Mouse (Mus musculus) neural tube, embryonic 15.5 days (tissue): ENCODE results near the gene Wdr4. TPM values are rescaled to one million over a fixed set of nuclear protein-coding genes. Genes with fewer than 3 reads are reported as not detected.

Experiments used
- ATAC-seq: fragments of 200-750 bp; cut with Nextera tagmentation; 2 replicates; pipeline ENCODE4 v1.8.0; 2017; ENCODE audit warnings: mild to moderate bottlenecking, moderate TSS enrichment, moderate library complexity; ENCODE audit not compliant: low FRiP score
- H3K27ac ChIP-seq: fragments of 300-500 bp; sonication (generic); replicated peaks from 2 replicates; pipeline ENCODE4 v1.5.1; 2015; ENCODE audit warnings: mild to moderate bottlenecking, inconsistent platforms
- H3K27me3 ChIP-seq: fragments of 300-500 bp; sonication (generic); replicated peaks from 2 replicates; pipeline ENCODE4 v1.6.1; 2015; ENCODE audit warnings: inconsistent platforms
- H3K36me3 ChIP-seq: fragments of 300-500 bp; sonication (generic); 2 replicates; pipeline ENCODE4 v1.6.1; 2015; ENCODE audit warnings: inconsistent platforms
- H3K4me1 ChIP-seq: fragments of 300-500 bp; sonication (generic); 2 replicates; pipeline ENCODE4 v1.6.1; 2015; ENCODE audit warnings: inconsistent platforms
- H3K4me2 ChIP-seq: fragments of 300-500 bp; sonication (generic); 2 replicates; pipeline ENCODE4 v1.6.1; 2015; ENCODE audit warnings: inconsistent platforms, mild to moderate bottlenecking, moderate library complexity
- H3K4me3 ChIP-seq: fragments of 300-500 bp; sonication (generic); replicated peaks from 2 replicates; pipeline ENCODE4 v1.5.1; 2015; ENCODE audit warnings: mild to moderate bottlenecking, inconsistent platforms
- H3K9ac ChIP-seq: fragments of 300-500 bp; sonication (generic); replicated peaks from 2 replicates; pipeline ENCODE4 v1.6.1; 2015; ENCODE audit warnings: mild to moderate bottlenecking, inconsistent platforms
- H3K9me3 ChIP-seq: fragments of 300-500 bp; sonication (generic); replicated peaks from 2 replicates; pipeline ENCODE4 v1.6.1; 2016; ENCODE audit warnings: inconsistent platforms
- WGBS: fragments of 180-500 bp; shearing (Covaris S2); methylation state at CpG from one replicate; pipeline ENCODE4 v1.1.7; 2015; ENCODE audit warnings: mixed read lengths; 5-methylcytosine and 5-hydroxymethylcytosine counted together
- microRNA-seq: library from miRNA; unstranded; fragments of <30 nt; microRNA quantifications from one replicate; pipeline ENCODE4, GENCODE M21; 2017
- polyA plus RNA-seq: library from polyadenylated mRNA; unstranded; fragments of >200 nt; fragmentation: Nextera tagmentation; extraction: Ambion mirVana; gene quantifications from 2 replicates; pipeline ENCODE4 v1.2.1, GENCODE M21; 2015

Gene Wdr4
- polyA plus RNA-seq, 1 experiment from 2014 or later, result 32.7 TPM

DNA sequence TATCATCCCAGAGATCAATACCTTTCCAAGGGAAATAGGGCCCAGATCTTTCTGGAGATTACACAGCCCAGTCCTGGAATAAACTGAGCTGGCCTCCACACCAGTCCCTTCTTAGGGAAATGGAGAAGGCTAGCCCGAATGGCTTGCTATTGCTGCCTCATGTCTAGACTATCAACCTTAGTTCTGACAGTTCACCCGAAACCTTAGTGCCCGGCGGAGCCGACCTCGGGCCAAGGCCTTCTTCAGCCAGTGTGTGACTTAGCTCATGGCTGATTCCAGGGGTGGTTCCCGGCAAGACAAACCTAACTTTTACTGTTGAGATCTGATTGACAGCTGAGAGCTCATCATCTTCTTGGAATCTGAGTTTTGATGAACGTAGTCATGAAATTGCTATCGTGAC is 65.7 kb downstream of the Wdr4 start:
- no peak overlapping the region for H3K4me3 ChIP-seq
- H3K36me3 ChIP-seq, result peaks cover 7% of the 10 kb centered on the region; the same call in 1 of the 2 replicates
- no peak overlapping the region for H3K9ac ChIP-seq
- peaks cover 19% of the 10 kb centered on the region for H3K4me1 ChIP-seq
- H3K4me2 ChIP-seq, result no peak overlapping the region
- H3K27me3 ChIP-seq, result no peaks in the 10 kb centered on the region
- no peaks in the 10 kb centered on the region for H3K9me3 ChIP-seq
- ATAC-seq, result no peak
- H3K27ac ChIP-seq, result no peak overlapping the region
- WGBS, result 87% methylated on average over 9 of the region's 9 CpGs

DNA sequence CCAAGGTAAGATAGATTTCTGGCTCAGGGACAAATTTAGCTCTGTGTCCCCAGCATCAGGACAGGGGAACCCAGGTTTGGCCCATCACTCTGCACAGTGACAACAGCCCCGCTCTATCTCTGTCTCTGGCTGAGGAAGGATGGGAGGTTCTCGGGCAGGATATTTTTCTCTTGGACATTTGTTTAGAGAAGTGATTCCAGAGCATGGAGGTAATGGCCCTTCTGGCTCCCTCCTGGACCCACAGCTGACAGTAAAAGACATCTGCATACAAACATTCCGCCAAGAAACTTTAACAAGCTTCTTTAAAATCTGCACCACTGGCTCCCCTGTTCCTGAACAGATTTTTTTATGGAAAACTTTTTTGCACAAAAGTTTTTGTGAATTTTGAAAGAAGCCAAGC is 66.3 kb downstream of the Wdr4 start:
- Histone ChIP-seq H3K27me3 (no peaks in the 10 kb centered on the region), H3K4me3 (no peak overlapping the region), H3K4me2 (no peak overlapping the region), H3K27ac (no peak overlapping the region), H3K4me1 (peaks cover 19% of the 10 kb centered on the region), H3K9me3 (no peaks in the 10 kb centered on the region), H3K36me3 (peaks cover 7% of the 10 kb centered on the region; the same call in 1 of the 2 replicates), H3K9ac (no peak overlapping the region)
- WGBS, result 84% methylated on average over 3 of the region's 3 CpGs
- ATAC-seq, result no peak

DNA sequence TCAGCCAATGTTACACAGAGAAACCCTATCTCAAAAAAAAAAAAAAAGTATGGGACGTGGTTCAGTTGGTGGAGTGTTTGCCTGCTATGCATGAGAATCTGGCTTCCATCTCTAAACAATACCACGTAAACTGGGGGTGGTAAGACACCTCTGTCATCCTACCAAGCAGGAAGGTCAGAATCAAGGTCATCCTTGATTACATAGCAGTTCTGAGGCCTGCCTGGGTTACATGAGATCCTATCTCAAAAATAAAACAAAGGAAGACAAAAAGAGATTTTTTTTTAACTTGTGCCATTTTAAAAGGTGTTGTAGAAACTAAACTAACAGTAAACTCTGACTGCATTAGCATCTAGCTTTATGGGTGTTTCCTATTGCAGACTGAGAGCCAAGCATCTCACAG is 67.0 kb downstream of the Wdr4 start:
- 80% methylated on average over 2 of the region's 2 CpGs for WGBS
- H3K36me3 ChIP-seq, result peaks cover 7% of the 10 kb centered on the region; the same call in 1 of the 2 replicates
- peaks cover 19% of the 10 kb centered on the region for H3K4me1 ChIP-seq
- no peak overlapping the region for H3K27ac ChIP-seq
- no peak for ATAC-seq
- H3K9ac ChIP-seq, result no peak overlapping the region
- no peak overlapping the region for H3K4me3 ChIP-seq
- no peak overlapping the region for H3K4me2 ChIP-seq
- H3K27me3 ChIP-seq, result no peaks in the 10 kb centered on the region
- no peaks in the 10 kb centered on the region for H3K9me3 ChIP-seq

DNA sequence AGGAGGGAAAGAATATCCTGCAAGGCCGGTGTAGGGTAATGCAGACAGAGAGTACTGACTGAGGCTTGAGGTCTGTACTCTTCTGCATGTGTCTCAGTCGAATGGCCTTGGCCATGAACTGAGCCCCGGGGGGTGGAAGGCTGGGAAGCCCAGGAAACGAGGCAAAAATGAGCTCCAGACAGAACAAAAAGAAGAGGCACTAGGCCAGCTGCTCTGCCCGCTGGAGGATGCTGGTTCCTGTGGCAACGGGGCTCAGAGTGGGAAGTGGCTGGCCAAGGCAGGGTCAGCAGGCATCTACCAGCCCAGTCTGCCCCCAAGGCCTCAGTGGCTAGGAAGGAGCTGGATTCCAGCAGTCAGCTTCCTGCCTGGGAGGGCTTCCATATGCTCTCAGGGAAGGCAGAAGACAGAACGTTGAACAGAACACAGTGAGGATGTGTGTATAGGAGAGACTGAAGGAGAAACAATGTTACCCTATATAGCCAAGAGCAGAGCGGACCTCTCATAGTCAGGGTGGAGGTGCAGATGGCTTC is 68.5 kb downstream of the Wdr4 start:
- Histone ChIP-seq H3K36me3 (peaks cover 9% of the 10 kb centered on the region), H3K9me3 (no peaks in the 10 kb centered on the region), H3K4me1 (peaks cover 19% of the 10 kb centered on the region), H3K4me3 (no peak overlapping the region), H3K27me3 (no peaks in the 10 kb centered on the region), H3K27ac (peak overlapping the region; percentile 78), H3K4me2 (no peak overlapping the region), H3K9ac (no peak overlapping the region)
- WGBS, result 17% methylated on average over 8 of the region's 8 CpGs
- peak; percentile 70 for ATAC-seq

DNA sequence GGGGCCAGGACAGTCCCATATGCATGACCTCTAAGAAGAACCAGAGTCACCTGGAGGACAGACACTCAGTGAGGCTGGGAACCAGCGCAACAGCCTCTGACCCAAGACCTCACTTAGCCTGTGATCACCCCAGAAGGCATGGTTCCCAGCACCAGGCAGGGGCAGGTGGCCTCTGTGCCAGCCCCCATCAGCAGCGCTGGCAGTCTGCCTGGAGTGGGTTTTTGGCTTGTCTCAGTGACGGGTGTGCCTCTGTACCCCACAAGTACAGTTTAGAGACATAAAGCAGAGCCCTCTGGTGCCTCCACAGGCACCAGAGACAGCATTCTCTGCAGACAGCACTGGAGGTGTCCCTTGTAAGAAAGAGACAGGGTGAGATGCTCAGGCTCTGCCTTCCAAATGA is 69.6 kb downstream of the Wdr4 start:
- H3K27ac ChIP-seq, result peak overlapping the region; percentile 78
- ATAC-seq, result peak; percentile 21; the same call in 1 of the 2 replicates

DNA sequence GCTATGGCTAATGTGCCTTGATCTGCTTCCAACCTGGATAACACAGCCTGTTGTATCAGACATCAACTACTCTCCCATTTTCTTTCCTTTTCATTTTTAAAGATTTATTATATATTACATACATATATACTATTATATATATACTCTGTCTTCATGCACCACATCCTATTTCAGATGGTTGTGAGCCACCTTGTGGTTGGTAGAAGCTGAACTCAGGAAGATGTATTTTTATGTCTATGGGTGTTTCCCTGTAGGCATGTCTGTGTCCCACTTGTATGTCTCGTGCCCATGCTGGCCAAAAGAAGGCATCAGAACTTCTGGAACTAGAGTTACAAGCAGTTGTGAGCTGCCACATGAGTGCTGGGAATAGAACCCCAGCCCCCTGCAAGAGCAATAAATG is 71.3 kb downstream of the Wdr4 start:
- no peaks in the 10 kb centered on the region for H3K9me3 ChIP-seq
- no peak for ATAC-seq
- H3K36me3 ChIP-seq, result peaks cover 5% of the 10 kb centered on the region

More for the DNA sequence above, 69.6 kb downstream of the Wdr4 start:
- 46% methylated on average over 3 of the region's 3 CpGs for WGBS
- no peaks in the 10 kb centered on the region for H3K27me3 ChIP-seq
- no peak overlapping the region for H3K4me3 ChIP-seq
- H3K9me3 ChIP-seq, result no peaks in the 10 kb centered on the region
- no peak overlapping the region for H3K9ac ChIP-seq
- no peak overlapping the region for H3K4me2 ChIP-seq
- H3K36me3 ChIP-seq, result peaks cover 5% of the 10 kb centered on the region
- H3K4me1 ChIP-seq, result peaks cover 24% of the 10 kb centered on the region

DNA sequence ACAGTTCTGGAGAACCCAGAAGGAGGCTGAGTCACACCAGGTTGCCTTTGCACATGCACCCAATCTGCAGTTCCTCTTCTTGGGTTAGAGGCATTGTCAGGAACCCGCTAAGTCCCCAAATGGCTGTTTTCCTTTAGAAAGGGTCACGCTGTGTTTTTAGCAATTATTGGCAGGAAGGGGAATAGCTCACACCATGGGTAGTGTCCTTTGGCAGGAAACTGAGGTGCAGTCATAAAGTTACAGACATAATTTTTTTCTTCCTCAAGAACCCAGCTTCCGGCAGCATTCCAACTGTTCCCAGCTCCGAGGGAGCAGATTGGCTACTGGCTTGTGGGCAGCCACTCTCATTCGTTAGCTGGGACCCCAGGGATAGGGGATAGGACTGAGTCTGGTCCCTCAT is 72.0 kb downstream of the Wdr4 start:
- Histone ChIP-seq H3K27ac (no peak overlapping the region), H3K36me3 (peaks cover 5% of the 10 kb centered on the region), H3K9me3 (no peaks in the 10 kb centered on the region), H3K27me3 (no peaks in the 10 kb centered on the region), H3K4me1 (peaks cover 39% of the 10 kb centered on the region), H3K4me3 (no peak overlapping the region), H3K4me2 (no peak overlapping the region), H3K9ac (no peak overlapping the region)
- no peak for ATAC-seq
- 85% methylated on average over 5 of the region's 5 CpGs for WGBS

More for the DNA sequence above, 71.3 kb downstream of the Wdr4 start:
- 96% methylated on average over 1 of the region's 1 CpGs for WGBS
- no peak overlapping the region for H3K4me3 ChIP-seq
- H3K4me2 ChIP-seq, result no peak overlapping the region
- no peak overlapping the region for H3K9ac ChIP-seq
- no peaks in the 10 kb centered on the region for H3K27me3 ChIP-seq
- H3K4me1 ChIP-seq, result peaks cover 35% of the 10 kb centered on the region
- H3K27ac ChIP-seq, result no peak overlapping the region

DNA sequence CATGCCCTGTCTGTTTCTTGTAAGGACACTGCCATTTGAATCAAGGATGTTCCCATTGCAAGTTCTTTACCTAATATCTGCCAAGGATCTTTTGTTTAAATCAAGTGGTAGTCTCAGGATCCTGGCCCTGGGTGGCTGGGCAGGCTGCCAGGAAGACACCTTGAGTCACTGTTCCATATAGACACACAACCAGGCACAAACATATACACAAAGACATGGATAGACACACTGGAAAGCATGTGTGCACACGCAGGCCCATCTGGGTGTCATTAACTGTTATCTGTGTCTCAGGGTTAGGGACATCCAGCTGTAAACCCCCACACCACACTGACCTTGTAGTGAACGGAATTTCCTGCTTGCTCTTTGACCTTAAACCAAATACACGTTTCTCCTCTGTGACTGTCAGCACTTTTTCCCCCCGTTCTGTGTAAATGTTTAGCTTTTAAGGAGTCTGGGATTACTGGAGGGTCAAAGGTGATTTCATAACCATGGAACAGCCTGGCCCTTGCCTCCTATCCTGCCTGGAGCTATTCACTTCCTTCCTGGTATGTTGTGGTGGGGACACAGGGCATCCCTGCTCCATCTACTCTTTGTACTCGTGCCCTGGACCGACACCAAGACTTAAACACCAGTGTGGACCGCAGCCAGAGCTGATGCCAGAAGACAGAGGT is 74.6 kb downstream of the Wdr4 start:
- Histone ChIP-seq H3K36me3 (peaks cover 5% of the 10 kb centered on the region), H3K4me2 (no peak overlapping the region), H3K9me3 (no peaks in the 10 kb centered on the region), H3K27ac (no peak overlapping the region), H3K27me3 (no peaks in the 10 kb centered on the region), H3K9ac (no peak overlapping the region), H3K4me3 (no peak overlapping the region), H3K4me1 (peaks cover 24% of the 10 kb centered on the region; the same call in 1 of the 2 replicates)
- no peak for ATAC-seq
- 74% methylated on average over 7 of the region's 7 CpGs for WGBS

Small RNAs within 50 kb of the gene (microRNA-seq; reads per million reads assigned to microRNA genes)
- not detected for gene Gm24970

Other genes starting within 250 kb of the Wdr4 start
- 3.4 and 3.9 TPM in 2 replicates for gene Rsph1, start 242.6 kb downstream of the Wdr4 start, polyA plus RNA-seq
- 9.0 and 10.9 TPM in 2 replicates for gene Slc37a1, start 233.2 kb downstream of the Wdr4 start, polyA plus RNA-seq
- gene Pde9a, start 133.8 kb downstream of the Wdr4 start, polyA plus RNA-seq, result 24.9 and 25.8 TPM in 2 replicates
- gene Ndufv3, start 135 bp upstream of the Wdr4 start, polyA plus RNA-seq, result 435 and 492 TPM in 2 replicates
- 42.7 and 43.4 TPM in 2 replicates for gene Pknox1, start 44.8 kb upstream of the Wdr4 start, polyA plus RNA-seq
- 12.0 and 12.4 TPM in 2 replicates for gene Cbs, start 117.3 kb upstream of the Wdr4 start, polyA plus RNA-seq
- 176 and 225 TPM in 2 replicates for gene U2af1, start 138.9 kb upstream of the Wdr4 start, polyA plus RNA-seq
- 0.14 TPM in 1 of 2 replicates, not detected in the other for gene Cryaa, start 157.8 kb upstream of the Wdr4 start, polyA plus RNA-seq